Mouse (Mus musculus) ES-Bruce4 (cell line): Measurements from ENCODE around the gene Ctu2. TPM values are rescaled to one million over a fixed set of nuclear protein-coding genes. Genes with fewer than 3 reads are reported as not detected.

Experiments
- H3K27ac ChIP-seq: 2 replicates; pipeline ENCODE4 v1.5.1; 2012; ENCODE audit warnings: low read length, inconsistent platforms; ENCODE audit not compliant: insufficient read depth
- H3K27me3 ChIP-seq: 2 replicates; pipeline ENCODE4 v1.6.1; 2012; ENCODE audit warnings: mild to moderate bottlenecking, low read length, inconsistent platforms; ENCODE audit not compliant: control insufficient read depth, poor library complexity, insufficient read depth, severe bottlenecking
- H3K36me3 ChIP-seq: 2 replicates; pipeline ENCODE4 v1.6.1; 2012; ENCODE audit warnings: inconsistent platforms, mild to moderate bottlenecking, low read length, moderate library complexity; ENCODE audit not compliant: control insufficient read depth, poor library complexity, insufficient read depth, severe bottlenecking
- H3K4me1 ChIP-seq: one replicate; pipeline ENCODE4 v1.8.1; 2011; ENCODE audit warnings: low read length; ENCODE audit not compliant: control insufficient read depth, insufficient read depth
- H3K4me3 ChIP-seq: 2 replicates; pipeline ENCODE4 v1.5.1; 2011; ENCODE audit warnings: low read depth, mild to moderate bottlenecking, low read length
- H3K9ac ChIP-seq: 2 replicates; pipeline ENCODE4 v1.6.1; 2012; ENCODE audit warnings: low read depth, mild to moderate bottlenecking, inconsistent platforms; ENCODE audit not compliant: poor library complexity, severe bottlenecking
- H3K9me3 ChIP-seq: replicated peaks from 2 replicates; pipeline ENCODE4 v1.6.1; 2012; ENCODE audit warnings: mild to moderate bottlenecking, low read length, inconsistent platforms; ENCODE audit not compliant: control insufficient read depth, poor library complexity, insufficient read depth, severe bottlenecking
- CTCF ChIP-seq: IDR thresholded peaks from one replicate; pipeline ENCODE4 v1.8.1; 2011; ENCODE audit warnings: low read depth, low read length
- EP300 ChIP-seq: IDR thresholded peaks from 2 replicates; pipeline ENCODE4 v1.6.1; 2011; ENCODE audit warnings: low read depth, low read length; ENCODE audit not compliant: insufficient read depth
- POLR2A ChIP-seq: IDR thresholded peaks from one replicate; pipeline ENCODE4 v1.8.1; 2011; ENCODE audit warnings: low read length; ENCODE audit not compliant: insufficient read depth
- polyA plus RNA-seq: library from polyadenylated mRNA; stranded (reverse); fragments of >200 nt; gene quantifications from 2 replicates; pipeline ENCODE4 v1.2.4, GENCODE M21; 2011; ENCODE audit warnings: low read depth; ENCODE audit not compliant: missing spikeins, insufficient read depth, insufficient read length

Gene Ctu2
- polyA plus RNA-seq, 1 experiment: 44.2 TPM

DNA sequence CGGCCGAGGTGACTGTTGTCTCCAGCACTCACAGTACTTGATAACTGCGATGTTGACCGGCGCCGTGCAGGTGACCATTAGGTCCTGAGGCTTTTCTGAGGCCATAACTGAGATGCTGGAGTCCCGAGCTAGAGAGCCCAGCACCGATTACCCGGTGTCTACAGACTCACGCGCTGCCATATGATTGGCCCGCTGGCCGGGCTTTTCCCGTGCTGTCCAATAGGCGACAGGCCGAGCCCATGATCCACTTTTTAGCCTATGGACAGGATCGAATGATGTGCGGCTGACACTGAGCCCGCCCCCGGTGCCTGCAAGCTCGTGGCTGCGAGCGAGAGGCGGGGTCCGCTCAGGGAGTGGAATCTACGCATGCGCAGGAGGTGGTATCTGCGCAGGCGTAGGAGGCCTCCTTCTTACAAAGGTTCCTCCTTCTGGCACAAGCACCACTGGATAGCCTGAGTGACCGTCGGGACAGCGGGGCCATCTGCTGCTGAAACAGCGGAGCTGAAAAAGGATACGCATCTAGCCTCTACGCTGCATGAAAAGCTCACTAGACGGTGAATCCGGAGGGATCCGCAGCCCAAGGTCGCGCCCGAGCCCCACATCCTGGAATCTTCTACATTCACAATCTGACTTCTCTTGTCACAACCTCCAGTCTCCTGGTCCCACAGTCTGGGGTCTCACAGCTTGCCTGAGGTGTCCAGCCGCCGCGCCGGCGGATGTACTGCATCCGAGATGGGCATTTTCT, 32.5 kb upstream of the Ctu2 start, which contains the start of gene Mvd:
Mvd (minus strand) TSS at position 161 of the 745 bp plus-strand sequence.
- Histone ChIP-seq H3K4me1 (no peaks in the 10 kb centered on the region), H3K27me3 (no peaks in the 10 kb centered on the region), H3K4me3 (peak within 1 kb of the TSS; percentile 85), H3K36me3 (no peaks in the 10 kb centered on the region), H3K9ac (peak within 1 kb of the TSS; percentile 70), H3K27ac (peak within 1 kb of the TSS; percentile 16), H3K9me3 (no peaks in the 10 kb centered on the region)
- TF ChIP-seq POLR2A (peak; percentile 92), EP300 (peak; percentile 48; the same call in 1 of the 2 replicates), CTCF (peak; percentile 27)

DNA sequence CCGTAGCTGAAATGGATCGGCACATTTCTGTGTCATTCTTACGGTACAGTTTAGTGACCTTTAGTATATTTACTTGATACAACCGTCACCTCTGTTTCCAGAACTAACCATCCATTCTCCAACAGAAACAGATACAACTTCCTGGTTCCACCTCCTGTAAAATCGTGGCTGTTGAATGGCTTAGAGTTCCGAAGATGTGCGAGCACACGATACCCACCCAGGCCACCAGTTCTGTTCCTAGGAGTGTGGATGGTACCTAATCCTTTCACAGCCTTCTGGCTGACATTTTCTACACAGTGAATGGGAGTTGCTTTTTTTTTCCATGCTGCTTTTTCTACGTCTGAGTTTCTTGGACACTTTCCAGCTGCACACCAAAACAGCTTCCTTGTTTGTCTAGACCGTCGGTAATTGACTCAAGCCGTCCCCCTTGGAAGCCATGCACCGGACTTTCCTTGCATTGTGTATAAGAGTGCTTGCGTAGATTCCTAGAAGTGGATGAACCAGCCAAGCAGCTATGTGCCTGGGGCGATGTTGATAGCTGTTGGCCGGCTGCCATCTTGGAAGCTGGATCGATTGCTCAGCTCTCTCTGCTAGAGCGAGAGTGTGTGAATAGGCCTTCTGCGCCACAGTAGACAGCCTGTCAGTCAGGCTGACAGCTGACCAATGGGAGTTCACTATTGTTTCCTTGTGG, 31.7 kb upstream of the Ctu2 start:
- peak; percentile 67; the same call in 1 of the 2 replicates for TF ChIP-seq EP300
- no peak for TF ChIP-seq POLR2A
- no peak for TF ChIP-seq CTCF
- H3K4me1 ChIP-seq: no peaks in the 10 kb centered on the region
- peak overlapping the region; percentile 65 for H3K9ac ChIP-seq
- H3K27me3 ChIP-seq: no peaks in the 10 kb centered on the region
- no peaks in the 10 kb centered on the region for H3K9me3 ChIP-seq
- peak overlapping the region; percentile 16 for H3K27ac ChIP-seq
- peak overlapping the region; percentile 73 for H3K4me3 ChIP-seq
- no peaks in the 10 kb centered on the region for H3K36me3 ChIP-seq

DNA sequence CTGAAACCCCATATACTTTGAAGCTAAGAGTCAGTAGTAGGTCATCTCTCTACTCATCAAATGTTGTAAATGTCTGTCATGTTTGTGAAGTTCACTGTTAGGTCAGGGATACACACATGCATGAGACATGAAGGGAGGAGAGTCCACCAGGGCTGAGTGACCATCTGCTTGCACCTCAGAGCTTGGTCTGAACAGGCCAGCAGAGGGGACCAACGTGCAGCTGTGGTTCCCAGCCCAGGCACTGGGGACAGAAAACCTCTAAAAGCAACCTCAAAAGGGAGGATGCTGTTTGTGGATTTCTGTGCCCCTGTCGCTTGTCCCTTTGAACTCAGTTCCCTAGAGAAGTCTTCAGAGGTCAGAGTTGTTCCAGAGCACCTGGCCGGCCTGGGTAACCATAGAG, 30.7 kb upstream of the Ctu2 start:
- no peaks in the 10 kb centered on the region for H3K9me3 ChIP-seq
- no peak overlapping the region for H3K27ac ChIP-seq
- H3K4me1 ChIP-seq: no peaks in the 10 kb centered on the region
- H3K36me3 ChIP-seq: no peaks in the 10 kb centered on the region
- no peaks in the 10 kb centered on the region for H3K27me3 ChIP-seq
- no peak overlapping the region for H3K9ac ChIP-seq
- no peak overlapping the region for H3K4me3 ChIP-seq
- no peak for TF ChIP-seq EP300
- TF ChIP-seq CTCF: no peak
- TF ChIP-seq POLR2A: no peak

DNA sequence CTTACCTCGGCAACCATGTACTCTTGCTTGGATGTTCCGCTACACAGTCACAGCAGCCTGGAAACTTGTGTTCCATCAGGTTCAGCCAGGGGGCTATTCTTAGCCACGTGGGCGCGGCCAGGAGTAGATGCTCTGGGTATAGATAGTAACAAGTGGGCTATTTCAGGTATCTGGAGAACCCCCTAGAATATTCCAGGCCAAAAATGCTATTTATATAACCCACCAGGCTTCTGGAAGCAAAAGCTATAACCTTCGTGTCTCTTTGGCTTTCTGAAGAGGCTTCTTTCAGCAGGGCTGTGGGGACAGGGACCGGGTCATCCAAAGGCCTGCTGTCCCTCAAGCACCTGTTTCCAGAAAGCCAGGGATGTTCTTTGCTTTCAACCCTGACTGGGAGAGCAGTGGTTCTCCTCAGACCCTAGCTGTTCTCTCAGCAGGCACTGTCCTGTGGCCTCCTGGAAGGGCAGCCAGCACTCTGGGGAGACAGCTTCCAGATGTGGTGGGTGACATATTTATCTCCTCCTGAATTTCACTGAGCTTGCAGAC, 24.7 kb upstream of the Ctu2 start:
- TF ChIP-seq CTCF: no peak
- no peak for TF ChIP-seq EP300
- TF ChIP-seq POLR2A: no peak
- Histone ChIP-seq H3K4me3 (no peak overlapping the region), H3K36me3 (0 out of 2 replicates have a peak, but pooled peaks cover 4% of the 10 kb centered on the region), H3K9ac (no peak overlapping the region), H3K4me1 (no peaks in the 10 kb centered on the region), H3K27me3 (no peaks in the 10 kb centered on the region), H3K9me3 (no peaks in the 10 kb centered on the region), H3K27ac (no peak overlapping the region)

DNA sequence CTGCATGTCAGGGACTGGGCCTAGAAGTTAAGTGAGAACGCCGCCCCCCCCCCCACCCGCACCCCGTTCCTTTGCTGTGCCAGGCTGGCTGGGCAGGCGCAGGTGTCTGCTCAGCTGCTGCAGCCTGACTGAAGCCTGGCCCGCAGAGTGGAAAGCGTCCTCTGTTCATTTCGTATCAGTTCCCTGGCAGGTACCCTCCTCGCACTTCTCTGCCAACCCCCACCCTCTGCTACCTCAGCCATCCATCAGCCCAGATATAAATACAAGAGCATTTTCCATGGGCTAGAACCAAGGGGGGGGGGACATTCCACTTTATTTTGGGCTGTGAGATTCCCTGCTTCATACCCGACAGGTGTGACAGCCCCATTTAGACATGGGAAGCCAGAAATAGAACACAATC, 23.8 kb upstream of the Ctu2 start:
- no peaks in the 10 kb centered on the region for H3K4me1 ChIP-seq
- H3K9ac ChIP-seq: no peak overlapping the region
- H3K4me3 ChIP-seq: no peak overlapping the region
- no peaks in the 10 kb centered on the region for H3K9me3 ChIP-seq
- no peaks in the 10 kb centered on the region for H3K27me3 ChIP-seq
- H3K36me3 ChIP-seq: 0 out of 2 replicates have a peak, but pooled peaks cover 5% of the 10 kb centered on the region
- no peak for TF ChIP-seq POLR2A
- no peak for TF ChIP-seq CTCF
- TF ChIP-seq EP300: no peak
- no peak overlapping the region for H3K27ac ChIP-seq

DNA sequence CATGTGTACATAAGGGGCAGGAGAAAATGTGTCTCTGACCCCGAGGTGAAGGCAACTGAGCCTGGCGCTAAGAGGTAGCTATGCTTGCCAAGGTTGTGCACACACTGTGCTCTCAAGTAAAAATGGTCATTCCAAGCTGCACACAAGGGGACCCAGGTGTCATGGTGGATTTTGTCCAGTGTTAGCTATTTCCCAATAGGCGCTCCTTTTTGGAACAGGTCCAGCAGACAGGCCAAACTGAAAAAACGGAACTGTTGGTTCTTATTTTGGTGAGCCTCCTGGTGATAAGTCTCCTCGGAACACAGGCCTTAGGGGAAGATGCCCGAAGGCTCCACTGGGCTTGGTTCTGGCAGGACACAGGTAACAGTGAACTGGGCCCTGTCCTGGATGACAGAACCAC, 21.5 kb upstream of the Ctu2 start:
- no peak overlapping the region for H3K4me3 ChIP-seq
- H3K36me3 ChIP-seq: 0 out of 2 replicates have a peak, but pooled peaks cover 5% of the 10 kb centered on the region
- no peak overlapping the region for H3K9ac ChIP-seq
- no peaks in the 10 kb centered on the region for H3K4me1 ChIP-seq
- H3K27ac ChIP-seq: no peak overlapping the region
- H3K9me3 ChIP-seq: no peaks in the 10 kb centered on the region
- no peaks in the 10 kb centered on the region for H3K27me3 ChIP-seq
- TF ChIP-seq POLR2A: no peak
- TF ChIP-seq EP300: no peak
- TF ChIP-seq CTCF: no peak
